Comparison of ENCODE assay signal across 8 mouse cellular contexts in the genomic region with DNA sequence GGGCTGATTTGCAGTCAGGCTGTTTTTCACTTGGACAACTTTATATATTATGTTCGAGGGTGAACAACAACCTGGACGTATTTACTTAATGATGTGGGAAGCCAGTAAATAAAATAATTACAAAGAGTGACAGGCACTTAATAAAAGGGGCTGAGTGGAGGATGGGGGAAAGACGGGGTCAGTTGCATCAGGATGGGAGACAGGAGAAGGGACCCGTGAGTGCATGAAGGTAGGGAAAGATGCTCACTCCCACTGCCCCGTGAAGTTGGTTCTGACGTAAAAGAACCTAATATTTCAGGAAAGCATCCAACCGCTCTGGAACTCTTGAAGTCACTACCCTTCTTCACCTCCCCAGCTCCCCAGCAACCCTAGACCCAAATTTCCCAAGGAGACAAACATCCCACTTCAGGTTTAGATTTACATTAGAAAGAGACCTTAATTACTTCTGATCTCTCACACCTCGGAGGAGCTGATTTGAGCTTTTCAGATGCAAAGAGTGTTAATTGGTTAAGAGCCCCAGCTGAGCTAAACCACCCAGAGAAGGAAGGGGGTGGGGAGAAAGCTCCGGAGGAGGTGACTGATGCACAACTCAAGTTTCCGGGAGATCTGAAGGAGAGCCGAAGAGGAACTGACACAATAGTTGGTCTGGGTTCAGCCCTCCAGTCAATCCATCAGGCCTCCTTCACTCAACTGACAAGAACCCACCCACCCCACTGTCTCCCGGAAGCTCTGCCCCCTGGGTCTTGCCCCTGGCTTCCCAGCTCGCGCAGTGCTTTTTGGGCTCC.
A peak's percentile ranks its signal among the peaks of the same experiment; 100 is the strongest.
DNase-seq lines count a peak whose midpoint lies in the region; ATAC-seq and TF ChIP-seq lines count a peak whose summit lies in the region.

No protein-coding gene starts in this region.

- ATAC-seq in hindbrain, embryonic 13.5 days (ENCODE audit: low FRiP score) = no peak

- 2% methylated on average over 14 of the region's 14 CpGs for WGBS in heart, embryonic 10.5 days
- 5% methylated on average over 14 of the region's 14 CpGs for WGBS in hindbrain, embryonic 13.5 days

- DNase-seq in heart, embryonic 10.5 days (ENCODE audit: low spot score) = no peak
- no peak for DNase-seq in heart, adult 18-20 months
- peak; percentile 94 for DNase-seq in brain, embryonic 14.5 days (ENCODE audit: low read depth)
- peak; percentile 68 for DNase-seq in neural tube, embryonic 10.5 days (ENCODE audit: extremely low spot score, low spot score)
- DNase-seq in left cerebral cortex, postnatal 36 days (ENCODE audit: low spot score in 2 of 2) = no peak
- no peak for DNase-seq in gastrocnemius, adult 8-10 months (ENCODE audit: low spot score in 2 of 2)
- DNase-seq in layer of hippocampus, postnatal 10 days (ENCODE audit: low spot score in 2 of 2) = no peak

- peaks cover 29% of the 10 kb centered on the region for H3K4me1 ChIP-seq in heart, embryonic 10.5 days
- peaks cover 26% of the 10 kb centered on the region for H3K4me1 ChIP-seq in hindbrain, embryonic 13.5 days (replicated peaks)

- peak overlapping the region; percentile 75 for H3K27ac ChIP-seq in heart, embryonic 10.5 days
- peak overlapping the region; percentile 1; the same call in 1 of the 2 replicates for H3K27ac ChIP-seq in hindbrain, embryonic 13.5 days

- no peak for TF ChIP-seq CTCF in brain, embryonic 14.5 days (IDR thresholded peaks at IDR 0.05; ENCODE audit: borderline replicate concordance, extremely low read depth, insufficient read depth, insufficient read length)

- no peak overlapping the region for H3K9ac ChIP-seq in hindbrain, embryonic 13.5 days

- TF ChIP-seq POLR2A in brain, embryonic 14.5 days (IDR thresholded peaks at IDR 0.05; ENCODE audit: borderline replicate concordance, extremely low read depth, insufficient read depth, insufficient read length, poor library complexity, severe bottlenecking) = no peak

- no peaks in the 10 kb centered on the region for H3K36me3 ChIP-seq in heart, embryonic 10.5 days
- H3K36me3 ChIP-seq in hindbrain, embryonic 13.5 days = no peaks in the 10 kb centered on the region

- H3K27me3 ChIP-seq in heart, embryonic 10.5 days (ENCODE audit: insufficient read depth, poor library complexity, severe bottlenecking) = peaks cover 7% of the 10 kb centered on the region; the same call in 1 of the 2 replicates
- no peaks in the 10 kb centered on the region for H3K27me3 ChIP-seq in hindbrain, embryonic 13.5 days

- peak overlapping the region; percentile 39 for H3K4me2 ChIP-seq in hindbrain, embryonic 13.5 days

- no peaks in the 10 kb centered on the region for H3K9me3 ChIP-seq in heart, embryonic 10.5 days
- no peaks in the 10 kb centered on the region for H3K9me3 ChIP-seq in hindbrain, embryonic 13.5 days

- intact Hi-C loops in left cerebral cortex, postnatal 36 days (cut with DNase I) = no loop called here

- peak overlapping the region; percentile 43 for H3K4me3 ChIP-seq in heart, embryonic 10.5 days
- H3K4me3 ChIP-seq in hindbrain, embryonic 13.5 days = 0 out of 2 replicates have a peak overlapping the region, but pooled peaks have one; percentile 5

Comparison
In these comparisons a context has a peak if more than half of its experiments do, and no peak if none do; other contexts are left out.
1. DNase-seq: peak in brain, embryonic 14.5 days (single experiment) and neural tube, embryonic 10.5 days (single experiment); none in heart, embryonic 10.5 days (single experiment), heart, adult 18-20 months (0 of 2), left cerebral cortex, postnatal 36 days (0 of 2), gastrocnemius, adult 8-10 months (0 of 2) and layer of hippocampus, postnatal 10 days (0 of 2).